Mouse (Mus musculus) G1E (cell line): ENCODE measurements around the gene Add2. TPM values are rescaled to one million over a fixed set of nuclear protein-coding genes. Genes with fewer than 3 reads are reported as not detected.

ENCODE experiments used
- ATAC-seq: 2 replicates; pipeline ENCODE4 v1.8.0; 2016; ENCODE audit warnings: mild to moderate bottlenecking; ENCODE audit not compliant: insufficient number of reproducible peaks, poor library complexity, low FRiP score, severe bottlenecking; ENCODE audit errors: extremely low read depth
- DNase-seq: peaks from one replicate; pipeline ENCODE4 v3.0.0; 2012; ENCODE audit warnings: low spot score
- H3K27me3 ChIP-seq: 2 replicates; pipeline ENCODE4 v1.6.1; 2012; ENCODE audit warnings: mild to moderate bottlenecking, low read length, inconsistent platforms; ENCODE audit not compliant: insufficient read depth
- H3K36me3 ChIP-seq: replicated peaks from 2 replicates; pipeline ENCODE3; 2012; ENCODE audit warnings: mild to moderate bottlenecking, inconsistent platforms
- H3K4me1 ChIP-seq: 2 replicates; pipeline ENCODE4 v1.6.1; 2012; ENCODE audit warnings: low read depth, low read length, inconsistent platforms, mixed read lengths; ENCODE audit not compliant: insufficient read depth
- H3K4me3 ChIP-seq: 2 replicates; pipeline ENCODE4 v1.5.1; 2012; ENCODE audit warnings: low read depth, mild to moderate bottlenecking, inconsistent platforms, low read length, moderate library complexity, mixed read lengths
- H3K9me3 ChIP-seq: replicated peaks from 2 replicates; pipeline ENCODE4 v1.6.1; 2012; ENCODE audit warnings: inconsistent platforms
- CTCF ChIP-seq: IDR thresholded peaks from 2 replicates; pipeline ENCODE4 v1.5.1; 2012; ENCODE audit warnings: low read depth, low read length, inconsistent platforms, mixed read lengths
- GATA1 ChIP-seq: IDR thresholded peaks from 2 replicates; pipeline ENCODE4 v1.6.1; 2012; ENCODE audit warnings: borderline replicate concordance, low read length, inconsistent platforms, mixed read lengths
- GATA2 ChIP-seq: IDR thresholded peaks from 2 replicates; pipeline ENCODE4 v1.6.1; 2012; ENCODE audit warnings: low read depth, low read length, inconsistent platforms, borderline replicate concordance
- POLR2AphosphoS5 ChIP-seq: IDR thresholded peaks from 2 replicates; pipeline ENCODE4 v1.6.1; 2012; ENCODE audit warnings: low read depth, low read length, inconsistent platforms; ENCODE audit not compliant: insufficient replicate concordance
- TAL1 ChIP-seq: conservative IDR thresholded peaks from 2 replicates; pipeline ENCODE4 v1.6.1; 2012; ENCODE audit warnings: low read depth, low read length, inconsistent platforms, mixed read lengths
- polyA plus RNA-seq: library from polyadenylated mRNA; stranded (reverse); fragments of >175 nt; gene quantifications from 2 replicates; pipeline ENCODE4 v1.2.3, GENCODE M21; 2012
- total RNA-seq, 2 experiments: library from RNA; stranded (forward) in 1 of 2; stranded (reverse) in 1 of 2; fragments of 200-1000 nt in 1 of 2; fragments of >200 nt in 1 of 2; fragmentation: Nextera tagmentation in 1 of 2; gene quantifications; 2 replicates each; pipeline ENCODE4 v1.2.3; 2014 to 2017

Gene Add2
- total and polyA plus RNA-seq, 3 experiments, result 82.9 to 125 (median 121) TPM

DNA sequence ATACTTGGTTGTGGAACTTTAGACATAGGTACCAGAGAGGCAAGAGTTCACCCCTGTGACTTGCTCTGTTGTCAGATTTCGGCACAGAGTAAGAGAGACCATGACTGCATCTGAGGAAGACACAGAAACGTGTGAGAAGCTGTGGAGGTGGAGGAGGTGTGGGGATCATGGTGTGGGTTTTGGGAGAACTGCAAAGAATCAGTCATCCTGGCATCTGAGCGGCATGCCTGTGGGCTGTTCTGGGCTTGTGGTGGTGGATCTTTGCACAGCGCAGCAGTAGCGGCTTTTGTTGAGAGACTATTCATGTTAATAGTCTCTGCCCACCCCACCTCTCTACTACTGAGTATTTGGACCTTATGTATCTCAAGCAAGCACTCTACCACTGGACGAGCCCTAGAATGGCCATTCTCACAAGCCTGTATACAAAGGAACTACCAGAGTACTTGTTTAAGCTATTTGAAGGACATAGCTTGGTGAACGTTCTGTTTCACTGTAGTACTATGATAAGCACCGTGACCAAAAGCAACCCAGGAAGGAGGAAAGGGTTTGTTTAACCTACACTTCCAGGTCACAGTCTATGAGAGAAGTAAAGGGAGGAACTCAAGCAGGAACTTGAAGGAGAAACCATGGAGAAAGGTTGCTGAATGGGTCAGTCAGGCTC, 1.7 kb upstream of the Add2 start:
- H3K9me3 ChIP-seq, result no peaks in the 10 kb centered on the region
- peaks cover 84% of the 10 kb centered on the region for H3K27me3 ChIP-seq
- TF ChIP-seq POLR2AphosphoS5, result no peak
- TF ChIP-seq GATA2, result no peak
- TF ChIP-seq GATA1, result no peak
- no peak for TF ChIP-seq TAL1
- TF ChIP-seq CTCF, result no peak
- no peak overlapping the region for H3K4me3 ChIP-seq
- no peaks in the 10 kb centered on the region for H3K4me1 ChIP-seq
- DNase-seq (no peak), ATAC-seq (no peak)
- no peaks in the 10 kb centered on the region for H3K36me3 ChIP-seq

DNA sequence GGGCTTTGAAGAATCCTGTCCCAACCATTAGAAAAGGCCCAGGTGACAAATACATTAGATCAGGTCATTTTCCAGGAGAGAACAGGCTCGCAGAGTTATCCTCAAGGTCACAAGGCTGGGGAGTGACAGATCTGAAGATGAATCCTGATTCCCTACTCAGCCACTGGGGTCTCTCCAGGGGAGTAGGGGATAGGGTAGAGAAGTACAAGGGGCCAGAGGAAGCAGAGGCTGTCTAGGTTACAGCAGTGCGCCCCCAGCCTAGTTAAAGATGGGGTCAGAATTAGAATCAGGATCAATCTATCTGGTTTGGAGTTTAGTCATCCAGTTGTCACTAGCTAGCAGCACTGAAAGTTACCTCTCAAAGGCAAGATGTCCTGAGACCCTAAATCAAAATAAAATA, 331 bp upstream of the Add2 start:
- ATAC-seq (no peak), DNase-seq (no peak)
- Histone ChIP-seq H3K36me3 (no peaks in the 10 kb centered on the region), H3K9me3 (no peaks in the 10 kb centered on the region), H3K27me3 (peaks cover 75% of the 10 kb centered on the region), H3K4me1 (no peaks in the 10 kb centered on the region), H3K4me3 (no peak overlapping the region)
- TF ChIP-seq TAL1 (no peak), CTCF (no peak), GATA2 (no peak)

- no peak overlapping the region for H3K4me3 ChIP-seq
- no peak for DNase-seq
- peaks cover 3% of the 10 kb centered on the region; the same call in 1 of the 2 replicates for H3K4me1 ChIP-seq
- H3K27me3 ChIP-seq, result peaks cover 66% of the 10 kb centered on the region
- ATAC-seq, result no peak
- H3K9me3 ChIP-seq, result no peaks in the 10 kb centered on the region
- H3K36me3 ChIP-seq, result no peaks in the 10 kb centered on the region
- TF ChIP-seq GATA1 (no peak), TAL1 (no peak), CTCF (no peak)
Measured at GRCm38 (mm10) chr6:86029323-86029713, 837 bp downstream of the Add2 start.

GRCm38 (mm10) chr6:86031527-86031926, 3.0 kb downstream of the Add2 start:
- Histone ChIP-seq H3K4me3 (no peak overlapping the region), H3K9me3 (no peaks in the 10 kb centered on the region), H3K36me3 (no peaks in the 10 kb centered on the region), H3K4me1 (peaks cover 3% of the 10 kb centered on the region; the same call in 1 of the 2 replicates), H3K27me3 (peaks cover 51% of the 10 kb centered on the region)
- ATAC-seq (no peak), DNase-seq (no peak)
- no peak for TF ChIP-seq GATA2
- no peak for TF ChIP-seq TAL1
- no peak for TF ChIP-seq POLR2AphosphoS5
- TF ChIP-seq CTCF, result no peak
- no peak for TF ChIP-seq GATA1

GRCm38 (mm10) chr6:86033635-86034034, 5.2 kb downstream of the Add2 start:
- peaks cover 50% of the 10 kb centered on the region for H3K27me3 ChIP-seq

DNA sequence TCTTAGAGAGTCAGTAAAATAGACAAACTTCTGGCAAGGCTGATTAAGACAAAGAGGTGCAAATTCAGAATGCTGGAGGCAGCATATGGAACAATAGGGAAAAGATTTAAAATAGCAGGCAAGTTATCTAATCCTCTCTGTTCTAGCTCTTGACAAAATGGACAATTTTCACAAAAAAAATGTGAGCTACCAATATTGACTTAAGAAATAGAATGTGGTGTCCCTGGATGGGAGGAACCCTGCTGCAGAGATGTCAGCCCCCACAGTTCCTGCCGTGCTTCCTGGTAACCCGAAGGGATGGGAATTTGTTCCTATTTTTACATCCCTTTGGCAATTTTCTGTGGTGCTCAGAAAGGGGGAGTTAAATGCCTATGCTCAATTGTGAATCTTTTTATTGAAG, 10.4 kb downstream of the Add2 start:
- no peaks in the 10 kb centered on the region for H3K36me3 ChIP-seq
- DNase-seq, result no peak
- no peak for ATAC-seq
- H3K4me1 ChIP-seq, result peaks cover 9% of the 10 kb centered on the region
- H3K9me3 ChIP-seq, result no peaks in the 10 kb centered on the region
- peaks cover 43% of the 10 kb centered on the region for H3K27me3 ChIP-seq
- TF ChIP-seq CTCF (no peak), TAL1 (no peak), GATA2 (no peak), POLR2AphosphoS5 (no peak), GATA1 (no peak)
- H3K4me3 ChIP-seq, result no peak overlapping the region

More at GRCm38 (mm10) chr6:86033635-86034034, 5.2 kb downstream of the Add2 start:
- H3K4me1 ChIP-seq, result peaks cover 3% of the 10 kb centered on the region; the same call in 1 of the 2 replicates
- no peak for ATAC-seq
- no peak for TF ChIP-seq POLR2AphosphoS5
- TF ChIP-seq GATA1, result no peak
- TF ChIP-seq TAL1, result no peak
- TF ChIP-seq GATA2, result no peak
- no peak for TF ChIP-seq CTCF
- no peak for DNase-seq
- no peaks in the 10 kb centered on the region for H3K36me3 ChIP-seq
- H3K4me3 ChIP-seq, result no peak overlapping the region
- no peaks in the 10 kb centered on the region for H3K9me3 ChIP-seq

GRCm38 (mm10) chr6:86040140-86040539, 11.7 kb downstream of the Add2 start:
- ATAC-seq, result no peak

More at GRCm38 (mm10) chr6:86040140-86040539, 11.7 kb downstream of the Add2 start:
- Histone ChIP-seq H3K27me3 (peaks cover 40% of the 10 kb centered on the region), H3K4me3 (no peak overlapping the region), H3K4me1 (peaks cover 14% of the 10 kb centered on the region), H3K9me3 (no peaks in the 10 kb centered on the region), H3K36me3 (no peaks in the 10 kb centered on the region)
- TF ChIP-seq GATA2 (no peak), CTCF (no peak), TAL1 (no peak), GATA1 (no peak), POLR2AphosphoS5 (no peak)
- DNase-seq, result no peak
